Mouse (Mus musculus): Measurements from ENCODE around the gene Dhrs3. TPM values are rescaled to one million over a fixed set of nuclear protein-coding genes. Genes with fewer than 3 reads are reported as not detected.

Dhrs3 gene
- polyA plus RNA-seq, 1 experiment: 58.7 TPM

GRCm38 (mm10) chr4:144893561-144894486 is 1.2 kb downstream of the Dhrs3 start:
- WGBS: under 1% methylated on average over 42 of the region's 44 CpGs
- TF ChIP-seq CTCF (IDR thresholded peaks at IDR 0.05; ENCODE audit: control insufficient read depth, insufficient read depth, low read length) (no peak), POLR2A (IDR thresholded peaks at IDR 0.05; ENCODE audit: borderline replicate concordance, control insufficient read depth, low read depth, low read length) (no peak)
- peak overlapping the region; percentile 56 for H3K27ac ChIP-seq (ENCODE audit: control insufficient read depth, insufficient read depth, low read depth, low read length, poor library complexity)

GRCm38 (mm10) chr4:144894487-144895210 is 2.0 kb downstream of the Dhrs3 start:
- TF ChIP-seq POLR2A (IDR thresholded peaks at IDR 0.05; ENCODE audit: borderline replicate concordance, control insufficient read depth, low read depth, low read length) (no peak), CTCF (IDR thresholded peaks at IDR 0.05; ENCODE audit: control insufficient read depth, insufficient read depth, low read length) (no peak)
- Histone ChIP-seq H3K4me3 (replicated peaks; ENCODE audit: control insufficient read depth, low read depth, low read length) (peak overlapping the region; percentile 84), H3K4me1 (ENCODE audit: control insufficient read depth, insufficient read depth, low read length) (peaks cover 2% of the 10 kb centered on the region), H3K27ac (ENCODE audit: control insufficient read depth, insufficient read depth, low read depth, low read length, poor library complexity) (peak overlapping the region; percentile 56)
- whole genome bisulfite sequencing: 11% methylated on average over 11 of the region's 11 CpGs

More at GRCm38 (mm10) chr4:144893561-144894486, 1.2 kb downstream of the Dhrs3 start:
- Histone ChIP-seq H3K4me1 (ENCODE audit: control insufficient read depth, insufficient read depth, low read length) (peaks cover 2% of the 10 kb centered on the region), H3K4me3 (replicated peaks; ENCODE audit: control insufficient read depth, low read depth, low read length) (peak overlapping the region; percentile 84)

GRCm38 (mm10) chr4:144895211-144895590 is 2.6 kb downstream of the Dhrs3 start:
- TF ChIP-seq CTCF (IDR thresholded peaks at IDR 0.05; ENCODE audit: control insufficient read depth, insufficient read depth, low read length) (no peak), POLR2A (IDR thresholded peaks at IDR 0.05; ENCODE audit: borderline replicate concordance, control insufficient read depth, low read depth, low read length) (no peak)
- H3K4me3 ChIP-seq (replicated peaks; ENCODE audit: control insufficient read depth, low read depth, low read length): no peak overlapping the region
- H3K4me1 ChIP-seq (ENCODE audit: control insufficient read depth, insufficient read depth, low read length): peaks cover 2% of the 10 kb centered on the region
- no peak overlapping the region for H3K27ac ChIP-seq (ENCODE audit: control insufficient read depth, insufficient read depth, low read depth, low read length, poor library complexity)
- 67% methylated on average over 2 of the region's 2 CpGs for WGBS

GRCm38 (mm10) chr4:144896321-144896720 is 3.7 kb downstream of the Dhrs3 start:
- H3K4me3 ChIP-seq (replicated peaks; ENCODE audit: control insufficient read depth, low read depth, low read length): no peak overlapping the region
- TF ChIP-seq CTCF (IDR thresholded peaks at IDR 0.05; ENCODE audit: control insufficient read depth, insufficient read depth, low read length): no peak
- no peak for TF ChIP-seq POLR2A (IDR thresholded peaks at IDR 0.05; ENCODE audit: borderline replicate concordance, control insufficient read depth, low read depth, low read length)
- H3K27ac ChIP-seq (ENCODE audit: control insufficient read depth, insufficient read depth, low read depth, low read length, poor library complexity): no peak overlapping the region
- WGBS: 68% methylated on average over 3 of the region's 3 CpGs
- peaks cover 4% of the 10 kb centered on the region for H3K4me1 ChIP-seq (ENCODE audit: control insufficient read depth, insufficient read depth, low read length)

GRCm38 (mm10) chr4:144898036-144898649 is 5.5 kb downstream of the Dhrs3 start:
- Histone ChIP-seq H3K4me1 (ENCODE audit: control insufficient read depth, insufficient read depth, low read length) (peaks cover 7% of the 10 kb centered on the region), H3K27ac (ENCODE audit: control insufficient read depth, insufficient read depth, low read depth, low read length, poor library complexity) (no peak overlapping the region), H3K4me3 (replicated peaks; ENCODE audit: control insufficient read depth, low read depth, low read length) (no peak overlapping the region)
- WGBS: 44% methylated on average over 6 of the region's 6 CpGs
- TF ChIP-seq CTCF (IDR thresholded peaks at IDR 0.05; ENCODE audit: control insufficient read depth, insufficient read depth, low read length): no peak
- TF ChIP-seq POLR2A (IDR thresholded peaks at IDR 0.05; ENCODE audit: borderline replicate concordance, control insufficient read depth, low read depth, low read length): no peak

- 100% methylated on average over 2 of the region's 2 CpGs for WGBS
- no peak for TF ChIP-seq POLR2A (IDR thresholded peaks at IDR 0.05; ENCODE audit: borderline replicate concordance, control insufficient read depth, low read depth, low read length)
- Histone ChIP-seq H3K4me1 (ENCODE audit: control insufficient read depth, insufficient read depth, low read length) (peaks cover 11% of the 10 kb centered on the region), H3K27ac (ENCODE audit: control insufficient read depth, insufficient read depth, low read depth, low read length, poor library complexity) (no peak overlapping the region), H3K4me3 (replicated peaks; ENCODE audit: control insufficient read depth, low read depth, low read length) (no peak overlapping the region)
These were observed 6.1 kb downstream of the Dhrs3 start for GRCm38 (mm10) chr4:144898737-144899136.

GRCm38 (mm10) chr4:144901561-144902111 is 9.0 kb downstream of the Dhrs3 start:
- WGBS: 52% methylated on average over 5 of the region's 5 CpGs
- H3K4me1 ChIP-seq (ENCODE audit: control insufficient read depth, insufficient read depth, low read length): peaks cover 19% of the 10 kb centered on the region
- H3K4me3 ChIP-seq (replicated peaks; ENCODE audit: control insufficient read depth, low read depth, low read length): no peak overlapping the region
- H3K27ac ChIP-seq (ENCODE audit: control insufficient read depth, insufficient read depth, low read depth, low read length, poor library complexity): no peak overlapping the region
- TF ChIP-seq POLR2A (IDR thresholded peaks at IDR 0.05; ENCODE audit: borderline replicate concordance, control insufficient read depth, low read depth, low read length) (no peak), CTCF (IDR thresholded peaks at IDR 0.05; ENCODE audit: control insufficient read depth, insufficient read depth, low read length) (no peak)

GRCm38 (mm10) chr4:144903088-144903487 is 10.5 kb downstream of the Dhrs3 start:
- Histone ChIP-seq H3K4me3 (replicated peaks; ENCODE audit: control insufficient read depth, low read depth, low read length) (no peak overlapping the region), H3K4me1 (ENCODE audit: control insufficient read depth, insufficient read depth, low read length) (peaks cover 25% of the 10 kb centered on the region), H3K27ac (ENCODE audit: control insufficient read depth, insufficient read depth, low read depth, low read length, poor library complexity) (no peak overlapping the region)
- TF ChIP-seq POLR2A (IDR thresholded peaks at IDR 0.05; ENCODE audit: borderline replicate concordance, control insufficient read depth, low read depth, low read length) (no peak), CTCF (IDR thresholded peaks at IDR 0.05; ENCODE audit: control insufficient read depth, insufficient read depth, low read length) (no peak)
- 62% methylated on average over 1 of the region's 1 CpGs for WGBS

Data from bone marrow, adult 2 months (tissue).